Mouse (Mus musculus): ENCODE data around the gene Evx1.

- TF ChIP-seq EP300 (IDR thresholded peaks at IDR 0.05; ENCODE audit: low read length) (no peak), POLR2AphosphoS2 (IDR thresholded peaks at IDR 0.05; ENCODE audit: low read depth, low read length) (no peak), CTCF (conservative IDR thresholded peaks at IDR 0.05 in 1 of 2, IDR thresholded peaks at IDR 0.05 in 1 of 2; ENCODE audit: low read depth in 2 of 2, low read length in 2 of 2) (no peak), POLR2A (IDR thresholded peaks at IDR 0.05; ENCODE audit: low read depth, low read length) (no peak), MAX (IDR thresholded peaks at IDR 0.05; ENCODE audit: low read length) (no peak), USF1 (IDR thresholded peaks at IDR 0.05; ENCODE audit: low read depth, low read length) (no peak), KAT2A (IDR thresholded peaks at IDR 0.05; ENCODE audit: insufficient replicate concordance, low read length) (no peak), ZKSCAN1 (IDR thresholded peaks at IDR 0.05; ENCODE audit: borderline replicate concordance, low read depth, low read length) (no peak), ZNF384 (IDR thresholded peaks at IDR 0.05; ENCODE audit: low read depth, low read length) (no peak), BHLHE40 (IDR thresholded peaks at IDR 0.05; ENCODE audit: low read depth, low read length) (no peak), SMC3 (IDR thresholded peaks at IDR 0.05; ENCODE audit: low read depth, low read length) (no peak)
Observed at GRCm38 (mm10) chr6:52319956-52320690, 6.8 kb downstream of the Evx1 start.
